8 mouse cellular contexts compared by ENCODE assay signal in genomic region chr5:123068115-123068514, GRCm38 (mm10). TPM values are rescaled to one million over a fixed set of nuclear protein-coding genes. Genes with fewer than 3 reads are reported as not detected.
A peak's percentile ranks its signal among the peaks of the same experiment; 100 is the strongest.
DNase-seq lines count a peak whose midpoint lies in the region; ATAC-seq lines count a peak whose summit lies in the region.

TSS of gene Tmem120b (plus strand) at chr5:123068415.

- H3K4me1 ChIP-seq in forebrain, embryonic 15.5 days = peaks cover 4% of the 10 kb centered on the region; the same call in 1 of the 2 replicates
- no peaks in the 10 kb centered on the region for H3K4me1 ChIP-seq in forebrain, embryonic 12.5 days
- no peaks in the 10 kb centered on the region for H3K4me1 ChIP-seq in hindbrain, embryonic 13.5 days (replicated peaks)

- no peaks in the 10 kb centered on the region for H3K27me3 ChIP-seq in forebrain, embryonic 15.5 days
- 0 out of 2 replicates have a peak, but pooled peaks cover 5% of the 10 kb centered on the region for H3K27me3 ChIP-seq in forebrain, embryonic 12.5 days
- no peaks in the 10 kb centered on the region for H3K27me3 ChIP-seq in hindbrain, embryonic 13.5 days

- no peak for DNase-seq in thymus, postnatal 0 days (ENCODE audit: low spot score)
- no peak for DNase-seq in thymus, adult 18-20 months
- DNase-seq in MN1 (ENCODE audit: low spot score) = no peak

- H3K27ac ChIP-seq in forebrain, embryonic 15.5 days (replicated peaks) = no peak within 1 kb of the TSS
- no peak within 1 kb of the TSS for H3K27ac ChIP-seq in forebrain, embryonic 12.5 days
- H3K27ac ChIP-seq in hindbrain, embryonic 13.5 days = no peak within 1 kb of the TSS

- no peak within 1 kb of the TSS for H3K9ac ChIP-seq in forebrain, embryonic 15.5 days (replicated peaks)
- H3K9ac ChIP-seq in forebrain, embryonic 12.5 days = no peak within 1 kb of the TSS
- H3K9ac ChIP-seq in hindbrain, embryonic 13.5 days = no peak within 1 kb of the TSS

- no peaks in the 10 kb centered on the region for H3K36me3 ChIP-seq in forebrain, embryonic 15.5 days
- no peaks in the 10 kb centered on the region for H3K36me3 ChIP-seq in forebrain, embryonic 12.5 days (replicated peaks)
- H3K36me3 ChIP-seq in hindbrain, embryonic 13.5 days = no peaks in the 10 kb centered on the region

- H3K9me3 ChIP-seq in forebrain, embryonic 15.5 days = no peaks in the 10 kb centered on the region
- H3K9me3 ChIP-seq in forebrain, embryonic 12.5 days = no peaks in the 10 kb centered on the region
- 0 out of 2 replicates have a peak, but pooled peaks cover 2% of the 10 kb centered on the region for H3K9me3 ChIP-seq in hindbrain, embryonic 13.5 days

- WGBS in forebrain, embryonic 15.5 days = 87% methylated on average over 12 of the region's 12 CpGs
- WGBS in forebrain, embryonic 12.5 days = 88% methylated on average over 12 of the region's 12 CpGs
- WGBS in hindbrain, embryonic 13.5 days = 89% methylated on average over 12 of the region's 12 CpGs

- H3K4me2 ChIP-seq in forebrain, embryonic 15.5 days (replicated peaks) = no peak within 1 kb of the TSS
- no peak within 1 kb of the TSS for H3K4me2 ChIP-seq in forebrain, embryonic 12.5 days
- no peak within 1 kb of the TSS for H3K4me2 ChIP-seq in hindbrain, embryonic 13.5 days

- ATAC-seq in forebrain, embryonic 15.5 days (replicated peaks) = no peak
- no peak for ATAC-seq in forebrain, embryonic 12.5 days (ENCODE audit: low FRiP score)
- ATAC-seq in hindbrain, embryonic 13.5 days (ENCODE audit: low FRiP score) = no peak
- peak; percentile 28; the same call in 1 of the 2 replicates for ATAC-seq in megakaryocyte progenitor cell, adult 5-6 weeks (replicated peaks; ENCODE audit: poor library complexity)
- ATAC-seq in monocyte, adult 5-6 weeks (replicated peaks; ENCODE audit: insufficient number of reproducible peaks, low FRiP score, low TSS enrichment, poor library complexity, severe bottlenecking) = no peak

- H3K4me3 ChIP-seq in forebrain, embryonic 15.5 days = no peak within 1 kb of the TSS
- no peak within 1 kb of the TSS for H3K4me3 ChIP-seq in forebrain, embryonic 12.5 days (replicated peaks)
- H3K4me3 ChIP-seq in hindbrain, embryonic 13.5 days = no peak within 1 kb of the TSS

RNA-seq across cellular contexts. Expression of gene Tmem120b, which starts in this region (rescaled TPM):
- polyA plus RNA-seq in forebrain, embryonic 15.5 days (2015; fragmentation: Nextera tagmentation; extraction: Ambion mirVana) = 16.0 and 16.9 TPM in 2 replicates
- polyA plus RNA-seq in forebrain, embryonic 12.5 days (2016; fragmentation: Nextera tagmentation; extraction: Ambion mirVana) = 9.0 and 9.7 TPM in 2 replicates
- 33.2 and 35.9 TPM in 2 replicates for polyA plus RNA-seq in thymus, postnatal 0 days (2015; fragmentation: Nextera tagmentation; extraction: Ambion mirVana)
- 18.0 and 18.6 TPM in 2 replicates for polyA plus RNA-seq in hindbrain, embryonic 13.5 days (2015; fragmentation: Nextera tagmentation; extraction: Ambion mirVana)
- 0.42 and 1.4 TPM in 2 replicates for total RNA-seq in megakaryocyte progenitor cell, adult 5-6 weeks (2015)
- 1.4 and 1.6 TPM in 2 replicates for total RNA-seq in megakaryocyte progenitor cell, adult 5-6 weeks (2017)
- total RNA-seq in monocyte, adult 5-6 weeks (2017) = 0.67 to 3.5 TPM (median 2.0 TPM) in 3 replicates
